Mouse (Mus musculus) lung, postnatal 0 days (tissue): ENCODE measurements around the gene Qk. TPM values are rescaled to one million over a fixed set of nuclear protein-coding genes. Genes with fewer than 3 reads are reported as not detected.

Source experiments
- ATAC-seq: fragments of 200-750 bp; cut with Nextera tagmentation; 2 replicates; pipeline ENCODE4 v1.8.0; 2017; ENCODE audit warnings: moderate library complexity
- DNase-seq: peaks from one replicate; pipeline ENCODE4 v3.0.0-alpha.2; 2016; ENCODE audit warnings: low spot score
- H3K27ac ChIP-seq: fragments of 300-500 bp; sonication (generic); 2 replicates; pipeline ENCODE4 v1.5.1; 2014; ENCODE audit warnings: antibody characterized with exemption, mild to moderate bottlenecking, low read length, mixed read lengths
- H3K27me3 ChIP-seq: fragments of 300-500 bp; sonication (generic); replicated peaks from 2 replicates; pipeline ENCODE4 v1.6.1; 2014; ENCODE audit warnings: low read length, mixed read lengths; ENCODE audit not compliant: insufficient read depth
- H3K36me3 ChIP-seq: fragments of 300-500 bp; sonication (generic); 2 replicates; pipeline ENCODE4 v1.6.1; 2014; ENCODE audit warnings: low read length, mixed read lengths; ENCODE audit not compliant: insufficient read depth
- H3K4me1 ChIP-seq: fragments of 300-500 bp; sonication (generic); 2 replicates; pipeline ENCODE4 v1.6.1; 2014; ENCODE audit warnings: antibody characterized with exemption, low read depth, low read length, mixed read lengths; ENCODE audit not compliant: insufficient read depth
- H3K4me2 ChIP-seq: fragments of 300-500 bp; sonication (generic); replicated peaks from 2 replicates; pipeline ENCODE4 v1.6.1; 2014; ENCODE audit warnings: low read depth, mild to moderate bottlenecking, low read length, moderate library complexity, mixed read lengths
- H3K4me3 ChIP-seq: fragments of 300-500 bp; sonication (generic); 2 replicates; pipeline ENCODE4 v1.5.1; 2014; ENCODE audit warnings: low read depth, low read length
- H3K9ac ChIP-seq: fragments of 300-500 bp; sonication (generic); replicated peaks from 2 replicates; pipeline ENCODE4 v1.6.1; 2014; ENCODE audit warnings: low read depth, mild to moderate bottlenecking
- H3K9me3 ChIP-seq: fragments of 300-500 bp; sonication (generic); 2 replicates; pipeline ENCODE4 v1.6.1; 2016; ENCODE audit warnings: low read length, mixed read lengths
- CTCF ChIP-seq: IDR thresholded peaks from 2 replicates; pipeline ENCODE4 v1.5.1; 2016; ENCODE audit warnings: antibody characterized with exemption, mild to moderate bottlenecking
- EP300 ChIP-seq: IDR thresholded peaks from 2 replicates; pipeline ENCODE4 v1.6.1; 2016; ENCODE audit warnings: antibody characterized with exemption, mild to moderate bottlenecking, control low read depth
- WGBS: fragments of 180-500 bp; shearing (Covaris S2); extraction: QIAGEN DNeasy Blood & Tissue Kit; methylation state at CpG from one replicate; pipeline ENCODE4 v1.1.7; 2014; 5-methylcytosine and 5-hydroxymethylcytosine counted together
- polyA plus RNA-seq: library from polyadenylated mRNA; unstranded; fragments of >200 nt; fragmentation: Nextera tagmentation; extraction: Ambion mirVana; gene quantifications from 2 replicates; pipeline ENCODE4 v1.2.1, GENCODE M21; 2015

Qk gene
- polyA plus RNA-seq, 1 experiment from 2014 or later: 60.2 TPM

DNA sequence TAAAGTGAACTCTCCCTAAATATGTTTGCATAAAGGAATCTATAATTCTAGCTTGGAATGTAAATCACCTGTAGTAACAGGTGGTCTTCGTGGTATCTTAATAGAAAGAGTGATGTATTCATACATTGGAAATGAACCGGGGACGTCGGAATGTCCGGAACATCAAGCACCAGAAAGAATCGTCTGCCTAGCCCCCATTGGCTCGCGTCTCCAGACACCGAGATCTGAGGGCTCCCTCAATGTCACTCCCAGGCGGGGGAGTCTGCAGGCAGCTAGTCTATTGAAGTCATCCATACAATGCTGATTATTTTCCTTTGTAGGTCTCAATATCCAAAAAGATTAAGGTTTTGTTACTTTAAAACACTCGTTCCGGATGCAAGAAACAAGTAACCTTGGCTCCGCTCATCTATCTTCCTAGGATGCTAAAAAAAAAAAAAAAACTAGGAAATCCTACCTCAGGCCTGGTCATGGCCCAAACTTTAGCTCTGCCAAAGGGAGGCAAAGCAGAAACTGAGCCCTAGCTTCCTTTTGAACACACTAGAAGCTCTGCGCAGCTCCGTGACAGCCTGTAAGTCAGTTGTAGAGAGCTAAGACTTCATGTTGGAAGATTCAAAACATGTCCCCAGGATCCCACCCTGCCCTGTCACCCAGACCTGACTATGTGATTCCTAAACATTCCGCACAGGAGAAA, 16.3 kb upstream of the Qk start:
- no peak for DNase-seq
- H3K36me3 ChIP-seq: no peaks in the 10 kb centered on the region
- no peaks in the 10 kb centered on the region for H3K9me3 ChIP-seq
- 32% methylated on average over 16 of the region's 16 CpGs for WGBS
- ATAC-seq: no peak
- peak overlapping the region; percentile 71 for H3K4me2 ChIP-seq
- TF ChIP-seq CTCF: no peak
- TF ChIP-seq EP300: no peak
- H3K27ac ChIP-seq: no peak overlapping the region
- no peaks in the 10 kb centered on the region for H3K27me3 ChIP-seq
- H3K4me1 ChIP-seq: 0 out of 2 replicates have a peak, but pooled peaks cover 4% of the 10 kb centered on the region
- H3K9ac ChIP-seq: peak overlapping the region; percentile 20; the same call in 1 of the 2 replicates
- peak overlapping the region; percentile 41 for H3K4me3 ChIP-seq

DNA sequence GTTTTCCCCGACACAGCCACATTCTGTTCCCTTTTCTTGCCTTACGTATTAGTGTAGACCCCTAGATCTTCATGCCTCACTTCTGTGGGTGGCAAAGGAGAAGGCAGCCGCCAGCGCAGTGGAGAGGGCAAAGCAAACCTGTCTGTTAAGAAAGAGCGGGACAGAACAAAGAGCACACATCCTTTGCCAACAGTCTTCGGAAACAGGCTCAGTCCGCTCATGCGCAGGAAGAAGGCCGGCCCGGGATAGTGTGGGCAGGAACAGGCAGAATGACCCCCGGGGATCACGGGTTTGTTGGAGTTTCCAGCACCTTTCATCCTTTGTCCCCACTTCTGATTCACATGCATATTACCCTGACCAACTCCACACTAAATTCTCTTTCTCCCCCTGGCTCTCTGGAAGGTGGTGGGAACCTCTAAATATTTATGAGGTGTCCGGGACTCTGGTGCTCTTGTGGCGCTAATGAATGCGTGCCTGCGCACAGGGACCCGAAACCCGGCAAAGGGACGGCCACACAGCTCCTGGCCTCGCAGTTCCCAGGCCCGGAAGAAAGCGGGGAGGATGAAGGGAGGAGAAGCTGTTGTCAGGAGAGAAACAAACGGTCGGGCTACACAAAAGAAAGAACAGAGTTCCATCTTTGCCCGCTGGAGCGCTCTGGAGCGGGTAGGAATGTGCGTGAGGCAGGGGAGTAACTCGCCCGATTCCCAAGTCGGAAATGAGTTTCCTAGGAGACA, 15.5 kb upstream of the Qk start:
- peak overlapping the region; percentile 82 for H3K27ac ChIP-seq
- H3K4me2 ChIP-seq: peak overlapping the region; percentile 71
- no peaks in the 10 kb centered on the region for H3K27me3 ChIP-seq
- H3K4me3 ChIP-seq: peak overlapping the region; percentile 41
- H3K9me3 ChIP-seq: no peaks in the 10 kb centered on the region
- H3K4me1 ChIP-seq: 0 out of 2 replicates have a peak, but pooled peaks cover 4% of the 10 kb centered on the region
- H3K36me3 ChIP-seq: no peaks in the 10 kb centered on the region
- peak; percentile 88 for ATAC-seq
- peak; percentile 82 for DNase-seq
- no peak for TF ChIP-seq EP300
- peak; percentile 56 for TF ChIP-seq CTCF
- under 1% methylated on average over 31 of the region's 31 CpGs for WGBS
- peak overlapping the region; percentile 20; the same call in 1 of the 2 replicates for H3K9ac ChIP-seq

DNA sequence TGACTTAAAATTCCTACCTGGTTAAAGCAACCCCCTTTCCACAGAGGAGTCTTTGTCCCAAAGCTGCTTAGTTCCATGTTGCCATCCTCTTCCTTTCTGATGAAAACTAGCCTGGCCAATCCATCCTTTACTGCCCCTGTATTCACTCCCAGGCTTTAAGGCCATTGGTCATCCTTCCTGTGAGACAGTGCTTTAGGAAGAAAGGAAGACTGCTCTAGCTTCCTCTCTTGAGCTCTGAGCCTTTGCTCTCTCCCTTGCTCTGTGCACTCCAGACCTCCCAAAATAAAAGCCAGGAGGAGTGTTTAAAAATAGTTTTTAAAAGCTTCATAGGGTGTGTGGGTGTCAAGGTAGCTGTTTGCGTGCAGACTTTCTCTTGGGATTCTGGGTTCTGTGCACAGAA, 14.8 kb upstream of the Qk start:
- Histone ChIP-seq H3K27ac (no peak overlapping the region), H3K36me3 (no peaks in the 10 kb centered on the region), H3K9me3 (no peaks in the 10 kb centered on the region), H3K4me2 (peak overlapping the region; percentile 71), H3K4me3 (peak overlapping the region; percentile 41; the same call in 1 of the 2 replicates), H3K27me3 (no peaks in the 10 kb centered on the region), H3K4me1 (0 out of 2 replicates have a peak, but pooled peaks cover 4% of the 10 kb centered on the region), H3K9ac (0 out of 2 replicates have a peak overlapping the region, but pooled peaks have one; percentile 20)
- WGBS: 28% methylated on average over 1 of the region's 1 CpGs
- DNase-seq (no peak), ATAC-seq (no peak)
- TF ChIP-seq CTCF (no peak), EP300 (no peak)

DNA sequence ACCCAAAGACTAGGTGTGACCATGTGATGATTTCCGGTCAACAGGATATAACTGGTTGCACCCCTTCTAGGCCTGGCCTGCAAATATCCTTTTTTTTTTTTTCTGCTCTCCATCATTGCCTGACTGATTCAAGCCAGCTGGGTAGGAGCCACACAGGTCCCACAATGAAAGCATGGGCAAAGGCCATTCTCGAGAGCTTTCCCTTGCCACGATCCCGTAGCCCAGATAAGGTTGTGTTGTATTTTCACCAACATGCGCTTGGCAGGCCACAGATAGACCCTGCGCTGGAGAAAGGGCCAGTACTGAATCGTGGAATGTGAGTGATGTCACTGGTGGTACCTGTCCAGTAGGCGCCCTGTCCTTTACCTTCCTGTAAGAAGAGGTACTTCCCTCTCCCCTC, 13.7 kb upstream of the Qk start:
- Histone ChIP-seq H3K9ac (no peak overlapping the region), H3K4me3 (no peak overlapping the region), H3K4me2 (no peak overlapping the region), H3K4me1 (0 out of 2 replicates have a peak, but pooled peaks cover 4% of the 10 kb centered on the region), H3K27me3 (no peaks in the 10 kb centered on the region), H3K27ac (no peak overlapping the region), H3K9me3 (no peaks in the 10 kb centered on the region), H3K36me3 (no peaks in the 10 kb centered on the region)
- DNase-seq (no peak), ATAC-seq (no peak)
- TF ChIP-seq EP300 (no peak), CTCF (no peak)
- WGBS: 92% methylated on average over 8 of the region's 8 CpGs

DNA sequence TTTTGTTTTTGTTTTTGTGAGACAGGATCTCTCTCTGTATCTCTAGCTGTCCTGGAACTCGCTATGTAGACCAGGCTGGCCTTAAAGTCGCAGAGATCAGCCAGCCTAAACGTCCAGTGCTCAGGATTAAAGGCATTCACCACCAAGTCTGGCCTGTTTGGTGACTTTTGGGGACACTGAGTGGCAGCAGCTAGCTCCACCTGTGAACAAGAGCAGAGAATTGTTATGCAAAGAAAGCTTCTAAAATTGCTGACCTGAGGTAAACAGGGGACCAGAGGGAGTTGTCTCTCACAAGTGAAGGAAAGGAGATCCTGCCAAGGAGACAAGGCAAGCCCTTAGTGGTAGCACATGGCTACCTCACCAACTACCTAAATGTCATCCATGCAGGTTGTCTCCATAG, 12.5 kb upstream of the Qk start:
- Histone ChIP-seq H3K27me3 (no peaks in the 10 kb centered on the region), H3K4me3 (no peak overlapping the region), H3K9me3 (no peaks in the 10 kb centered on the region), H3K36me3 (no peaks in the 10 kb centered on the region), H3K4me1 (no peaks in the 10 kb centered on the region), H3K4me2 (no peak overlapping the region), H3K9ac (no peak overlapping the region), H3K27ac (no peak overlapping the region)
- no peak for DNase-seq
- WGBS: 66% methylated on average over 3 of the region's 3 CpGs
- TF ChIP-seq EP300: no peak
- TF ChIP-seq CTCF: no peak
- no peak for ATAC-seq

DNA sequence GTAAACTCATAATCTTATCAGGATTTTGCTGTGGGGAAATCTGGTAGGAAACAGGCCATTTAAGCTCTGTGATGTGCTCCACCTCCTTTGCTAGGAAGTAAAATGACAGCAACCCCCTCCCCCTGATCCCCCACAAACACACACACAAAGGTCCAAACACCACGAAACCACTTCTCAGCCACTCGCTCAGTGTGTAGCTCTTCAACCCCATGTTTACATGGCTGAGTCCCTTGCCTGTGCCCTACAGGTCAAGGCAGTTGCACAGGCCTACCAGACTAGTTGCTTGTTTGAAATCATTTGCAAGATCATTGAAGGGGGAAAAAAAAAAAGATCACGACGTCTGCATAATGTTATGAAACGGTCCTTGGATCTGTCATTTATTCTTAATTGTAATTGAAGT, 9.8 kb upstream of the Qk start:
- ATAC-seq (no peak), DNase-seq (no peak)
- WGBS: 58% methylated on average over 5 of the region's 5 CpGs
- no peaks in the 10 kb centered on the region for H3K9me3 ChIP-seq
- no peak overlapping the region for H3K9ac ChIP-seq
- no peak overlapping the region for H3K27ac ChIP-seq
- no peak overlapping the region for H3K4me3 ChIP-seq
- H3K4me2 ChIP-seq: no peak overlapping the region
- H3K4me1 ChIP-seq: no peaks in the 10 kb centered on the region; the same call in 1 of the 2 replicates
- TF ChIP-seq EP300 (no peak), CTCF (no peak)
- no peaks in the 10 kb centered on the region for H3K27me3 ChIP-seq
- no peaks in the 10 kb centered on the region for H3K36me3 ChIP-seq
